ENCODE assay signal across 8 mouse cellular contexts in genomic region chr12:54834925-54835447, GRCm38 (mm10). TPM values are rescaled to one million over a fixed set of nuclear protein-coding genes. Genes with fewer than 3 reads are reported as not detected.
DNase-seq lines count a peak whose midpoint lies in the region; ATAC-seq and TF ChIP-seq lines count a peak whose summit lies in the region.

No protein-coding gene starts in this region.

- peak overlapping the region; percentile 41; the same call in 1 of the 2 replicates for H3K9ac ChIP-seq in forebrain, embryonic 13.5 days
- no peak overlapping the region for H3K9ac ChIP-seq in heart, postnatal 0 days (replicated peaks; ENCODE audit: low read depth, low read length)
- peak overlapping the region; percentile 10; the same call in 1 of the 2 replicates for H3K9ac ChIP-seq in liver, embryonic 12.5 days

- no peaks in the 10 kb centered on the region for H3K9me3 ChIP-seq in forebrain, embryonic 13.5 days (replicated peaks)
- no peaks in the 10 kb centered on the region for H3K9me3 ChIP-seq in heart, postnatal 0 days (replicated peaks; ENCODE audit: control insufficient read depth, low read length)
- no peaks in the 10 kb centered on the region for H3K9me3 ChIP-seq in liver, embryonic 12.5 days (replicated peaks)

- H3K4me1 ChIP-seq in forebrain, embryonic 13.5 days, result peaks cover 6% of the 10 kb centered on the region; the same call in 1 of the 2 replicates
- H3K4me1 ChIP-seq in heart, postnatal 0 days (ENCODE audit: control insufficient read depth, insufficient read depth), result peaks cover 10% of the 10 kb centered on the region; the same call in 1 of the 2 replicates
- peaks cover 14% of the 10 kb centered on the region for H3K4me1 ChIP-seq in liver, embryonic 12.5 days

- peak overlapping the region; percentile 28 for H3K4me3 ChIP-seq in forebrain, embryonic 13.5 days
- peak overlapping the region; percentile 32 for H3K4me3 ChIP-seq in heart, postnatal 0 days (ENCODE audit: low read depth, low read length)
- peak overlapping the region; percentile 44 for H3K4me3 ChIP-seq in liver, embryonic 12.5 days

- H3K4me2 ChIP-seq in forebrain, embryonic 13.5 days, result peak overlapping the region; percentile 50
- H3K4me2 ChIP-seq in heart, postnatal 0 days (ENCODE audit: low read depth, low read length), result peak overlapping the region; percentile 51
- H3K4me2 ChIP-seq in liver, embryonic 12.5 days, result peak overlapping the region; percentile 58

- H3K36me3 ChIP-seq in forebrain, embryonic 13.5 days (ENCODE audit: poor library complexity, severe bottlenecking), result no peaks in the 10 kb centered on the region
- no peaks in the 10 kb centered on the region for H3K36me3 ChIP-seq in heart, postnatal 0 days (replicated peaks; ENCODE audit: control insufficient read depth, insufficient read depth, low read length)
- H3K36me3 ChIP-seq in liver, embryonic 12.5 days, result no peaks in the 10 kb centered on the region

- no peak for TF ChIP-seq EP300 in heart, postnatal 0 days (IDR thresholded peaks at IDR 0.05; ENCODE audit: low read depth)

- peak; percentile 75 for ATAC-seq in forebrain, embryonic 13.5 days
- ATAC-seq in heart, postnatal 0 days (ENCODE audit: insufficient read depth, low read depth), result peak; percentile 92
- peak; percentile 73; the same call in 1 of the 2 replicates for ATAC-seq in liver, embryonic 12.5 days

- H3K27ac ChIP-seq in forebrain, embryonic 13.5 days, result 0 out of 2 replicates have a peak overlapping the region, but pooled peaks have one; percentile 8
- peak overlapping the region; percentile 91 for H3K27ac ChIP-seq in heart, postnatal 0 days (ENCODE audit: low read depth)
- H3K27ac ChIP-seq in liver, embryonic 12.5 days, result no peak overlapping the region; the same call in 1 of the 2 replicates

- 19% methylated on average over 11 of the region's 11 CpGs for WGBS in forebrain, embryonic 13.5 days
- 2% methylated on average over 11 of the region's 11 CpGs for WGBS in heart, postnatal 0 days
- WGBS in liver, embryonic 12.5 days (ENCODE audit: insufficient replicate concordance), result 5% methylated on average over 11 of the region's 11 CpGs

- no peaks in the 10 kb centered on the region for H3K27me3 ChIP-seq in forebrain, embryonic 13.5 days
- no peaks in the 10 kb centered on the region for H3K27me3 ChIP-seq in heart, postnatal 0 days (ENCODE audit: control insufficient read depth, insufficient read depth, low read length)
- H3K27me3 ChIP-seq in liver, embryonic 12.5 days (replicated peaks), result no peaks in the 10 kb centered on the region

- DNase-seq in B cell, adult 2 months, result peak; percentile 20 to 32
- peak; percentile 88 for DNase-seq in adrenal gland, postnatal 14 days
- DNase-seq in heart, postnatal 0 days (ENCODE audit: low spot score), result peak; percentile 89
- DNase-seq in kidney, postnatal 25 days, result peak; percentile 75 to 81
- peak; percentile 17 for DNase-seq in naive thymus-derived CD4-positive, alpha-beta T cell, adult 2 months (ENCODE audit: low read depth)
- peak; percentile 23 to 26 for DNase-seq in thymus, adult 18-20 months

- no peak for TF ChIP-seq CTCF in heart, postnatal 0 days (IDR thresholded peaks at IDR 0.05; ENCODE audit: low read depth)

RNA-seq across cellular contexts. Expression of gene Cfl2, which starts 27.7 kb away (rescaled TPM):
- total RNA-seq in adrenal gland, postnatal 14 days (2021), result 129 and 134 TPM in 2 replicates
- 308 and 322 TPM in 2 replicates for polyA plus RNA-seq in forebrain, embryonic 13.5 days (2015; fragmentation: Nextera tagmentation; extraction: Ambion mirVana)
- total RNA-seq in heart, postnatal 0 days (2014; rRNA removed; ENCODE audit: low replicate concordance), result 454 and 487 TPM in 2 replicates
- polyA plus RNA-seq in heart, postnatal 0 days (2015; fragmentation: Nextera tagmentation; extraction: Ambion mirVana), result 555 and 561 TPM in 2 replicates
- polyA plus RNA-seq in liver, embryonic 12.5 days (2016; fragmentation: Nextera tagmentation; extraction: Ambion mirVana), result 46.1 and 47.7 TPM in 2 replicates

RNA-seq across cellular contexts. Expression of gene Snx6, which starts 39.5 kb away (rescaled TPM):
- total RNA-seq in adrenal gland, postnatal 14 days (2021), result 54.1 and 58.4 TPM in 2 replicates
- polyA plus RNA-seq in forebrain, embryonic 13.5 days (2015; fragmentation: Nextera tagmentation; extraction: Ambion mirVana), result 180 and 195 TPM in 2 replicates
- total RNA-seq in heart, postnatal 0 days (2014; rRNA removed; ENCODE audit: low replicate concordance), result 42.6 and 59.1 TPM in 2 replicates
- 100 and 105 TPM in 2 replicates for polyA plus RNA-seq in heart, postnatal 0 days (2015; fragmentation: Nextera tagmentation; extraction: Ambion mirVana)
- 63.6 and 64.8 TPM in 2 replicates for polyA plus RNA-seq in liver, embryonic 12.5 days (2016; fragmentation: Nextera tagmentation; extraction: Ambion mirVana)

Comparison
In these comparisons a context has a peak if more than half of its experiments do, and no peak if none do; other contexts are left out.
1. DNase-seq: peak in every context shown above with its lines; median percentile 89 in heart, postnatal 0 days; 88 in adrenal gland, postnatal 14 days; 78 in kidney, postnatal 25 days; 26 in B cell, adult 2 months; 24 in thymus, adult 18-20 months; 17 in naive thymus-derived CD4-positive, alpha-beta T cell, adult 2 months.